Mouse (Mus musculus): Measurements from ENCODE around the gene Kat5. TPM values are rescaled to one million over a fixed set of nuclear protein-coding genes. Genes with fewer than 3 reads are reported as not detected.

The Kat5 gene
- total and polyA plus RNA-seq, 3 experiments, result 54.5 to 67.6 TPM; not detected in 1

- Histone ChIP-seq H3K36me3 (ENCODE audit: control insufficient read depth in 1 of 2, insufficient read depth in 2 of 2, low read length in 2 of 2) (peaks cover 0 to 2% of the 10 kb centered on the region in 2 experiments; a peak in 3 of 4 replicates), H3K4me3 (ENCODE audit: control insufficient read depth in 1 of 2, insufficient read depth in 1 of 2, low read depth in 2 of 2, low read length in 2 of 2) (no peak overlapping the region), H3K27me3 (ENCODE audit: control insufficient read depth in 1 of 2, insufficient read depth in 2 of 2, low read length in 2 of 2) (no peaks in the 10 kb centered on the region), H3K79me2 (ENCODE audit: control insufficient read depth, insufficient read depth, low read length, poor library complexity) (peaks cover 13% of the 10 kb centered on the region), H3K4me1 (ENCODE audit: control insufficient read depth in 1 of 2, insufficient read depth in 2 of 2, low read length in 2 of 2) (peaks cover 0 to 8% of the 10 kb centered on the region in 2 experiments; a peak in 2 of 4 replicates), H3K9ac (ENCODE audit: control insufficient read depth, low read depth, low read length, poor library complexity, severe bottlenecking) (no peak overlapping the region), H3K9me3 (replicated peaks; ENCODE audit: insufficient read depth, low read length) (no peaks in the 10 kb centered on the region), H3K27ac (ENCODE audit: control insufficient read depth, low read depth, low read length) (no peak overlapping the region)
- no peak for DNase-seq (ENCODE audit: low read depth, low spot score)
- TF ChIP-seq MYB (IDR thresholded peaks at IDR 0.05; ENCODE audit: low read depth, low read length) (no peak), ELF1 (IDR thresholded peaks at IDR 0.05; ENCODE audit: low read depth, low read length) (no peak), POLR2A (IDR thresholded peaks at IDR 0.05; ENCODE audit: control insufficient read depth in 1 of 2, insufficient read depth in 1 of 2, low read depth in 1 of 2, low read length in 2 of 2, poor library complexity in 1 of 2) (0 out of 4 replicates have a peak, but pooled peaks of 1 of the 2 experiments have one; percentile 14)
These were observed 40.5 kb downstream of the Kat5 start for GRCm38 (mm10) chr19:5569521-5569920.

- H3K36me3 ChIP-seq (ENCODE audit: control insufficient read depth in 1 of 2, insufficient read depth in 2 of 2, low read length in 2 of 2), result peaks cover 0 to 2% of the 10 kb centered on the region in 2 experiments; a peak in 3 of 4 replicates
- H3K79me2 ChIP-seq (ENCODE audit: control insufficient read depth, insufficient read depth, low read length, poor library complexity), result peaks cover 13% of the 10 kb centered on the region
- H3K9me3 ChIP-seq (replicated peaks; ENCODE audit: insufficient read depth, low read length), result no peaks in the 10 kb centered on the region
- TF ChIP-seq NELFE (IDR thresholded peaks at IDR 0.05; ENCODE audit: low read depth, low read length) (no peak), SIN3A (IDR thresholded peaks at IDR 0.05; ENCODE audit: low read length) (peak; percentile 57), MXI1 (IDR thresholded peaks at IDR 0.05; ENCODE audit: low read depth, low read length) (no peak; the same call in 1 of the 2 replicates), ZC3H11A (IDR thresholded peaks at IDR 0.05; ENCODE audit: low read depth, low read length) (peak; percentile 41; the same call in 1 of the 2 replicates), TBP (IDR thresholded peaks at IDR 0.05; ENCODE audit: low read depth, low read length) (peak; percentile 37; the same call in 1 of the 2 replicates), HCFC1 (IDR thresholded peaks at IDR 0.05; ENCODE audit: low read depth, low read length) (peak; percentile 68), MYB (IDR thresholded peaks at IDR 0.05; ENCODE audit: low read depth, low read length) (no peak), MYC (IDR thresholded peaks at IDR 0.05; ENCODE audit: low read depth, low read length) (peak; percentile 85), MAX (IDR thresholded peaks at IDR 0.05; ENCODE audit: low read length) (peak; percentile 31), SMC3 (IDR thresholded peaks at IDR 0.05; ENCODE audit: low read depth, low read length) (peak; percentile 74), ELF1 (IDR thresholded peaks at IDR 0.05; ENCODE audit: low read depth, low read length) (0 out of 2 replicates have a peak, but pooled peaks have one; percentile 37), RAD21 (IDR thresholded peaks at IDR 0.05; ENCODE audit: low read depth, low read length) (peak; percentile 42), CTCF (IDR thresholded peaks at IDR 0.05 in 2 of 3, conservative IDR thresholded peaks at IDR 0.05 in 1 of 3; ENCODE audit: control insufficient read depth in 1 of 3, insufficient read depth in 1 of 3, low read depth in 2 of 3, low read length in 3 of 3, poor library complexity in 1 of 3, severe bottlenecking in 1 of 3) (peak; percentile 88 to 92 (median 92))
- H3K4me1 ChIP-seq (ENCODE audit: control insufficient read depth in 1 of 2, insufficient read depth in 2 of 2, low read length in 2 of 2), result peaks cover 0 to 8% of the 10 kb centered on the region in 2 experiments; a peak in 2 of 4 replicates
- peak overlapping the region; percentile 98 for H3K27ac ChIP-seq (ENCODE audit: control insufficient read depth, low read depth, low read length)
- H3K9ac ChIP-seq (ENCODE audit: control insufficient read depth, low read depth, low read length, poor library complexity, severe bottlenecking), result peak overlapping the region; percentile 98
- H3K4me3 ChIP-seq (ENCODE audit: control insufficient read depth in 1 of 2, insufficient read depth in 1 of 2, low read depth in 2 of 2, low read length in 2 of 2), result peak overlapping the region; percentile 84 to 95
- no peaks in the 10 kb centered on the region for H3K27me3 ChIP-seq (ENCODE audit: control insufficient read depth in 1 of 2, insufficient read depth in 2 of 2, low read length in 2 of 2)
- peak; percentile 95 for DNase-seq (ENCODE audit: low read depth, low spot score)
These were observed 41.4 kb downstream of the Kat5 start for GRCm38 (mm10) chr19:5568470-5569140.

Measured in MEL (cell line).